8 mouse cellular contexts compared by ENCODE assay signal in genomic region chr19:5089324-5089723, GRCm38 (mm10). TPM values are rescaled to one million over a fixed set of nuclear protein-coding genes. Genes with fewer than 3 reads are reported as not detected.
DNase-seq lines count a peak whose midpoint lies in the region; ATAC-seq and TF ChIP-seq lines count a peak whose summit lies in the region.

No protein-coding gene starts in this region.

- no peaks in the 10 kb centered on the region; the same call in 1 of the 2 replicates for H3K4me1 ChIP-seq in lung, postnatal 0 days (ENCODE audit: insufficient read depth, low read depth, low read length)
- peaks cover 17% of the 10 kb centered on the region for H3K4me1 ChIP-seq in limb, embryonic 14.5 days (ENCODE audit: control insufficient read depth, insufficient read depth, low read length)
- peaks cover 28% of the 10 kb centered on the region for H3K4me1 ChIP-seq in stomach, embryonic 15.5 days

- peaks cover 16% of the 10 kb centered on the region; the same call in 1 of the 2 replicates for H3K36me3 ChIP-seq in lung, postnatal 0 days (ENCODE audit: insufficient read depth, low read length)
- H3K36me3 ChIP-seq in limb, embryonic 14.5 days (ENCODE audit: control insufficient read depth, insufficient read depth, low read length) = peaks cover 44% of the 10 kb centered on the region
- peaks cover 14% of the 10 kb centered on the region for H3K36me3 ChIP-seq in stomach, embryonic 15.5 days

- TF ChIP-seq EP300 in lung, postnatal 0 days (IDR thresholded peaks at IDR 0.05) = no peak

- H3K4me2 ChIP-seq in lung, postnatal 0 days (replicated peaks; ENCODE audit: low read depth, low read length) = peak overlapping the region; percentile 93; the same call in 1 of the 2 replicates
- H3K4me2 ChIP-seq in limb, embryonic 14.5 days (replicated peaks; ENCODE audit: low read depth, low read length, severe bottlenecking) = peak overlapping the region; percentile 81
- H3K4me2 ChIP-seq in stomach, embryonic 15.5 days = peak overlapping the region; percentile 75

- no peak for ATAC-seq in cerebellum, adult (ENCODE audit: insufficient number of reproducible peaks, low FRiP score, low TSS enrichment)
- ATAC-seq in lung, postnatal 0 days = no peak
- no peak for ATAC-seq in limb, embryonic 14.5 days (ENCODE audit: low FRiP score, low read depth)
- no peak for ATAC-seq in stomach, embryonic 15.5 days (ENCODE audit: insufficient read depth, low FRiP score, low read depth)

- TF ChIP-seq POLR2A in limb, embryonic 14.5 days (IDR thresholded peaks at IDR 0.05; ENCODE audit: borderline replicate concordance, extremely low read depth, insufficient read depth, insufficient read length) = no peak

- peak overlapping the region; percentile 73; the same call in 1 of the 2 replicates for H3K4me3 ChIP-seq in lung, postnatal 0 days (ENCODE audit: low read depth, low read length)
- peak overlapping the region; percentile 84 for H3K4me3 ChIP-seq in limb, embryonic 14.5 days (replicated peaks; ENCODE audit: low read length)
- peak overlapping the region; percentile 81 for H3K4me3 ChIP-seq in stomach, embryonic 15.5 days (replicated peaks)

- WGBS in lung, postnatal 0 days = 91% methylated on average over 4 of the region's 4 CpGs
- 88% methylated on average over 4 of the region's 4 CpGs for WGBS in limb, embryonic 14.5 days
- 85% methylated on average over 4 of the region's 4 CpGs for WGBS in stomach, embryonic 15.5 days

- no peak overlapping the region for H3K9ac ChIP-seq in lung, postnatal 0 days (replicated peaks; ENCODE audit: low read depth)
- peak overlapping the region; percentile 72; the same call in 1 of the 2 replicates for H3K9ac ChIP-seq in limb, embryonic 14.5 days (ENCODE audit: low read depth, low read length, severe bottlenecking)
- peak overlapping the region; percentile 67 for H3K9ac ChIP-seq in stomach, embryonic 15.5 days

- H3K9me3 ChIP-seq in lung, postnatal 0 days (ENCODE audit: low read length) = no peaks in the 10 kb centered on the region
- H3K9me3 ChIP-seq in limb, embryonic 14.5 days (ENCODE audit: control insufficient read depth, low read length) = no peaks in the 10 kb centered on the region
- H3K9me3 ChIP-seq in stomach, embryonic 15.5 days = no peaks in the 10 kb centered on the region

- TF ChIP-seq CTCF in lung, postnatal 0 days (IDR thresholded peaks at IDR 0.05) = no peak

- H3K27me3 ChIP-seq in lung, postnatal 0 days (replicated peaks; ENCODE audit: insufficient read depth, low read length) = peaks cover 19% of the 10 kb centered on the region
- peaks cover 22% of the 10 kb centered on the region for H3K27me3 ChIP-seq in limb, embryonic 14.5 days (ENCODE audit: control insufficient read depth, insufficient read depth, low read length)
- H3K27me3 ChIP-seq in stomach, embryonic 15.5 days (replicated peaks) = peaks cover 23% of the 10 kb centered on the region

- peak; percentile 62 for DNase-seq in cerebellum, adult 11-12 months
- DNase-seq in lung, postnatal 0 days (ENCODE audit: low spot score) = no peak
- no peak for DNase-seq in lung, postnatal 4 days
- DNase-seq in limb, embryonic 14.5 days (ENCODE audit: low spot score) = no peak
- no peak for DNase-seq in ovary, adult 18-20 months (ENCODE audit: low spot score)
- DNase-seq in gastrocnemius, postnatal 36 days = no peak

- no peak overlapping the region for H3K27ac ChIP-seq in lung, postnatal 0 days (ENCODE audit: low read length)
- H3K27ac ChIP-seq in limb, embryonic 14.5 days (replicated peaks; ENCODE audit: low read depth, low read length) = no peak overlapping the region
- no peak overlapping the region for H3K27ac ChIP-seq in stomach, embryonic 15.5 days

- intact Hi-C loops in gastrocnemius, postnatal 36 days (cut with DNase I) = no loop called here

RNA-seq across cellular contexts. Expression of gene Yif1a, which starts 1.0 kb away (rescaled TPM):
- 93.3 and 105 TPM in 2 replicates for polyA plus RNA-seq in lung, postnatal 0 days (2015; fragmentation: Nextera tagmentation; extraction: Ambion mirVana)
- polyA plus RNA-seq in limb, embryonic 14.5 days (2012; rRNA removed) = 121 and 130 TPM in 2 replicates
- 129 and 144 TPM in 2 replicates for polyA plus RNA-seq in limb, embryonic 14.5 days (2014; fragmentation: Nextera tagmentation; extraction: Ambion mirVana)
- 101 TPM in 2 replicates for polyA plus RNA-seq in stomach, embryonic 15.5 days (2015; fragmentation: Nextera tagmentation; extraction: Ambion mirVana)
- 10 to 100 TPM; 38.2 to 44.7 TPM for total RNA-seq in gastrocnemius, postnatal 36 days (2021)

RNA-seq across cellular contexts. Expression of gene Tmem151a, which starts 4.0 kb away (rescaled TPM):
- polyA plus RNA-seq in lung, postnatal 0 days (2015; fragmentation: Nextera tagmentation; extraction: Ambion mirVana) = 4.1 and 4.5 TPM in 2 replicates
- polyA plus RNA-seq in limb, embryonic 14.5 days (2012; rRNA removed) = 0.96 and 1.4 TPM in 2 replicates
- 1.8 and 2.1 TPM in 2 replicates for polyA plus RNA-seq in limb, embryonic 14.5 days (2014; fragmentation: Nextera tagmentation; extraction: Ambion mirVana)
- polyA plus RNA-seq in stomach, embryonic 15.5 days (2015; fragmentation: Nextera tagmentation; extraction: Ambion mirVana) = 5.9 and 6.4 TPM in 2 replicates
- total RNA-seq in gastrocnemius, postnatal 36 days (2021) = under 1 TPM in 1 of 2 experiments, not detected in 1; 0.22 TPM

RNA-seq across cellular contexts. Expression of gene Cnih2, which starts 9.0 kb away (rescaled TPM):
- 0.70 and 0.89 TPM in 2 replicates for polyA plus RNA-seq in lung, postnatal 0 days (2015; fragmentation: Nextera tagmentation; extraction: Ambion mirVana)
- polyA plus RNA-seq in limb, embryonic 14.5 days (2012; rRNA removed) = 40.8 and 60.9 TPM in 2 replicates
- polyA plus RNA-seq in limb, embryonic 14.5 days (2014; fragmentation: Nextera tagmentation; extraction: Ambion mirVana) = 40.5 and 45.1 TPM in 2 replicates
- polyA plus RNA-seq in stomach, embryonic 15.5 days (2015; fragmentation: Nextera tagmentation; extraction: Ambion mirVana) = 15.1 and 16.6 TPM in 2 replicates
- total RNA-seq in gastrocnemius, postnatal 36 days (2021) = under 1 TPM in 1 of 2 experiments, not detected in 1; 0.25 TPM

RNA-seq across cellular contexts. Expression of gene Rab1b, which starts 17.5 kb away (rescaled TPM):
- polyA plus RNA-seq in lung, postnatal 0 days (2015; fragmentation: Nextera tagmentation; extraction: Ambion mirVana) = 228 and 240 TPM in 2 replicates
- 192 and 235 TPM in 2 replicates for polyA plus RNA-seq in limb, embryonic 14.5 days (2012; rRNA removed)
- 249 and 255 TPM in 2 replicates for polyA plus RNA-seq in limb, embryonic 14.5 days (2014; fragmentation: Nextera tagmentation; extraction: Ambion mirVana)
- 227 and 233 TPM in 2 replicates for polyA plus RNA-seq in stomach, embryonic 15.5 days (2015; fragmentation: Nextera tagmentation; extraction: Ambion mirVana)
- 100 to 1,000 TPM; 103 to 110 TPM for total RNA-seq in gastrocnemius, postnatal 36 days (2021)

RNA-seq across cellular contexts. Expression of gene Cd248, which starts 21.4 kb away (rescaled TPM):
- polyA plus RNA-seq in lung, postnatal 0 days (2015; fragmentation: Nextera tagmentation; extraction: Ambion mirVana) = 23.1 and 25.1 TPM in 2 replicates
- 97.5 and 115 TPM in 2 replicates for polyA plus RNA-seq in limb, embryonic 14.5 days (2012; rRNA removed)
- 123 and 127 TPM in 2 replicates for polyA plus RNA-seq in limb, embryonic 14.5 days (2014; fragmentation: Nextera tagmentation; extraction: Ambion mirVana)
- 58.4 and 68.3 TPM in 2 replicates for polyA plus RNA-seq in stomach, embryonic 15.5 days (2015; fragmentation: Nextera tagmentation; extraction: Ambion mirVana)
- 10 to 100 TPM; 12.4 to 12.5 TPM for total RNA-seq in gastrocnemius, postnatal 36 days (2021)
